Mouse (Mus musculus): ENCODE measurements around the gene Pik3ap1.

- TF ChIP-seq TAL1 (IDR thresholded peaks at IDR 0.05; ENCODE audit: low read length), result no peak
- TF ChIP-seq GATA1 (IDR thresholded peaks at IDR 0.05; ENCODE audit: low read length), result no peak
Measured at GRCm38 (mm10) chr19:41314696-41315095, 70.2 kb downstream of the Pik3ap1 start.

Data from erythroblast, embryonic 14.5 days (primary cell).